Mouse (Mus musculus): ENCODE results near the gene Atg7. TPM values are rescaled to one million over a fixed set of nuclear protein-coding genes. Genes with fewer than 3 reads are reported as not detected.

The Atg7 gene
- total and polyA plus RNA-seq, 2 experiments: 18.8 to 31.7 TPM

DNA sequence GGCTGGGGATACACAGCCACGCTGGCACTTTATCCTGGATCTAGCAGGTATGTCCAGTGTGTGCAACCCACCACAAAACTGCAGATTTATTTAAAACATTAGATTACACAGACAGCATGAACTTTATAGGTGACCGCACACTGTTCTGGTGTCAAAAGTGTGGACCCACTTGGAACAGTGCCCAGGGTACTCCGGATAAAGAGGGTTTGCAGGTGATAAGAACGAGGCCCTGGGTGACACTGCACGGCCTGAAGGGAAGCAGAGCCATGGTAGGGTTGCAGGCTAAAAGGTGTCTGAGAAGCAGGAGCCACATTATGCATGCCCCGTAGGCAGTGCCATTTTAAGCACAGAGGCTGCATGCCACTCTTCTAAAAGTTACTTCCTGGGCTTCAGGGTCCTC, 4.1 kb downstream of the Atg7 start:
- no peaks in the 10 kb centered on the region for H3K36me3 ChIP-seq (ENCODE audit: control insufficient read depth, insufficient read depth, low read length)
- H3K27ac ChIP-seq (replicated peaks; ENCODE audit: insufficient read depth, low read depth, low read length): peak overlapping the region; percentile 74
- H3K9ac ChIP-seq (ENCODE audit: low read depth, low read length): no peak overlapping the region
- peak; percentile 59 for DNase-seq (ENCODE audit: extremely low read depth, low read depth, low spot score)
- no peak for TF ChIP-seq POLR2A (IDR thresholded peaks at IDR 0.05; ENCODE audit: extremely low read depth, insufficient read depth, low read length)
- TF ChIP-seq CTCF (IDR thresholded peaks at IDR 0.05; ENCODE audit: low read depth, low read length): no peak
- H3K79me2 ChIP-seq (ENCODE audit: control insufficient read depth, insufficient read depth, low read length): peaks cover 6% of the 10 kb centered on the region; the same call in 1 of the 2 replicates
- H3K27me3 ChIP-seq (ENCODE audit: control insufficient read depth, insufficient read depth, low read length): no peaks in the 10 kb centered on the region
- no peak overlapping the region for H3K4me3 ChIP-seq (ENCODE audit: insufficient read depth, low read depth, low read length)
- 29% methylated on average over 6 of the region's 6 CpGs for WGBS
- H3K4me1 ChIP-seq (ENCODE audit: control insufficient read depth, insufficient read depth, low read length): peaks cover 35% of the 10 kb centered on the region

DNA sequence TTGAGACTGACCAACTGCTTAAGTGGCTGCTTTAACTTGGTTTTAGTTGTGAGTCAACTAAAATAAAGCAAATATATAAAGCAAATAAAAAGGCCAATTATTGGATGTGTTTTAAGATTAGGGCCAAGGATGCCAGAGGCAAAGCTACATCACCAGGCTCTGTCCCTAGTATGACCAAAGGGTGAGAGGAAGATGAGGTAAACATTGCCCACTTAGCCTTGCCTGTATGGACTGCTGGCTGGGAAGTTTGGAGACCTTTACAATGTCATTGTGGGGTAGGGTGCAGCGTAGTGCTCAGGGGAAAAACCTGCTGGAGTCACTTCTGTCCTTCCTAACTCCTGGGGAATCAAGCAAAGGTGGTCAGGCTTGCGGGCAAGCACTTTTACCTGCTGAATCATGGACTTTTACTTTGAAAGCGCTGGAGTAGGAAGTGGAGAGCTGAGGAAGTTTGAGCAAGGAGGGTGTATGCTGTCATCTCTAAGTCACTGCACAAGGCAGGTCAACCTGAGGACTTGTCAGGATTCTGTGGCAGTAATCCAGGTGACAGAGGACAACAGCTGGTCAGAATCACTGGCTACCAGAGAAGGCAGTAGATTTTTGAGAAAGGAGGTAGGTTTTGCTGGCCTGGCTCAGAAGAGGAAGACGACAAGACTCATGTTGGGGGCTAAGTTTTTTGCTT, 5.6 kb downstream of the Atg7 start:
- TF ChIP-seq CTCF (IDR thresholded peaks at IDR 0.05; ENCODE audit: low read depth, low read length): no peak
- H3K9ac ChIP-seq (ENCODE audit: low read depth, low read length): peak overlapping the region; percentile 10; the same call in 1 of the 2 replicates
- H3K4me1 ChIP-seq (ENCODE audit: control insufficient read depth, insufficient read depth, low read length): peaks cover 38% of the 10 kb centered on the region
- 42% methylated on average over 4 of the region's 4 CpGs for WGBS
- no peaks in the 10 kb centered on the region for H3K27me3 ChIP-seq (ENCODE audit: control insufficient read depth, insufficient read depth, low read length)
- H3K79me2 ChIP-seq (ENCODE audit: control insufficient read depth, insufficient read depth, low read length): peaks cover 9% of the 10 kb centered on the region; the same call in 1 of the 2 replicates
- no peak overlapping the region for H3K4me3 ChIP-seq (ENCODE audit: insufficient read depth, low read depth, low read length)
- peak; percentile 82 for DNase-seq (ENCODE audit: extremely low read depth, low read depth, low spot score)
- peak overlapping the region; percentile 65 for H3K27ac ChIP-seq (replicated peaks; ENCODE audit: insufficient read depth, low read depth, low read length)
- H3K36me3 ChIP-seq (ENCODE audit: control insufficient read depth, insufficient read depth, low read length): no peaks in the 10 kb centered on the region

DNA sequence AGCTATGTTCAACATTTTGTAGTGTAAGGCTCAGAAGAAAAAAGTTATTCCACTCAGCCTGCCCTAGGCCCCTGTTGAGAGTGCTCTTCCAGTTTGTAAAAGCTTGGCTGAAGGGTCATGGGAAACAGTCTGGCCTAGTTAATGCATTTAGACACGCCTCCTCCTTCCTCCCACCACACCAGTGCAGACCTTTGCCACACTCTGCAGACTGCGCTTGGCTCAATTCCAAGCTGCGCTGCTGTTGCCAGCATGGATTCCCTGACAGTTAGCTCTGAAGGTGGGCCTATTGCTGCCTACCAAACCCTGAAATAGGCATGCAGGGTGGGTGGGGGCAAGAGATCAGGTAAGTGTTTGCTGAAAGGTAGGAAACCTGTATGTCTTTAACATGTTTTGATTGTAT, 9.3 kb downstream of the Atg7 start:
- H3K9ac ChIP-seq (ENCODE audit: low read depth, low read length): no peak overlapping the region
- peaks cover 27% of the 10 kb centered on the region for H3K4me1 ChIP-seq (ENCODE audit: control insufficient read depth, insufficient read depth, low read length)
- no peak overlapping the region for H3K4me3 ChIP-seq (ENCODE audit: insufficient read depth, low read depth, low read length)
- peaks cover 9% of the 10 kb centered on the region; the same call in 1 of the 2 replicates for H3K79me2 ChIP-seq (ENCODE audit: control insufficient read depth, insufficient read depth, low read length)
- TF ChIP-seq POLR2A (IDR thresholded peaks at IDR 0.05; ENCODE audit: extremely low read depth, insufficient read depth, low read length) (no peak), CTCF (IDR thresholded peaks at IDR 0.05; ENCODE audit: low read depth, low read length) (no peak)
- no peaks in the 10 kb centered on the region for H3K27me3 ChIP-seq (ENCODE audit: control insufficient read depth, insufficient read depth, low read length)
- DNase-seq (ENCODE audit: extremely low read depth, low read depth, low spot score): peak; percentile 74
- no peaks in the 10 kb centered on the region for H3K36me3 ChIP-seq (ENCODE audit: control insufficient read depth, insufficient read depth, low read length)
- 25% methylated on average over 3 of the region's 3 CpGs for WGBS
- no peak overlapping the region for H3K27ac ChIP-seq (replicated peaks; ENCODE audit: insufficient read depth, low read depth, low read length)

DNA sequence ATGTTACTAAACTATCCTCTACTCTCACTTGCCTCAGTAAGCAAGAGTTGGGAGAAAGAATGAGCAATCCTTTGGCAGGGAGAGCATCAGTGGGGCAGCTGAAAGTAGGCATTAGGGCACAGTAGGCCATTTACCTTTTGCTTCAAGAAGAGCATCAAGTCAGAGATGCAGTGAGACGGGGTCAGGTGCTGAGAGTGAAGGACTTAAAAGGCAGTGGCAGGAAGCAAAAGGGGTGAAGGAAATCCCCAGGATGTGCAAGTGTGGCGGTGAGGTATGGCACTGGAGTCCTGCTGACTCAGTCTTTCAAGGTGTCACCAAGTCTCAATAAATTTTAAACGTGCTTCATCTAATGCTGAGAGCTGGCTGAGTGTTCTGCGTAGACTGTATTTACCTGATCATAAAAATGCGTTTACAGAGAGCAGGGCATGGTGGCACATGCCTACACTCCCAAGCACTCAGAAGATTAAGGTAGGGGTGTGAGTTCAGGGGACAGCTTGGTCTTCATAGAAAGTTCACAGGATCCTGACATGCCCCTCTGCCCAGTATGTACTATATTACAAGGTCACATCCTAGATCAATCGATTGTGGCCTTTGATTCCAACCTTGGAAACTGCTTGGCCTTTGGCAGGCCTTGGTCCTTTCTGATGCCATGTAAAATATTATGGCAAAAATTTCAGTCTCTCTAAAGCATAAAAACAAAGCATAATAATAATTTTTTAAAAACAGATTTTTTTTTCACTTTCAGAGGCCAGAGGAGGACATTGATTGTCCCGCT, 14.1 kb downstream of the Atg7 start:
- DNase-seq (ENCODE audit: extremely low read depth, low read depth, low spot score): peak; percentile 92
- Histone ChIP-seq H3K27me3 (ENCODE audit: control insufficient read depth, insufficient read depth, low read length) (no peaks in the 10 kb centered on the region), H3K27ac (replicated peaks; ENCODE audit: insufficient read depth, low read depth, low read length) (peak overlapping the region; percentile 75), H3K36me3 (ENCODE audit: control insufficient read depth, insufficient read depth, low read length) (no peaks in the 10 kb centered on the region), H3K4me3 (ENCODE audit: insufficient read depth, low read depth, low read length) (no peak overlapping the region), H3K79me2 (ENCODE audit: control insufficient read depth, insufficient read depth, low read length) (peaks cover 6% of the 10 kb centered on the region; the same call in 1 of the 2 replicates), H3K9ac (ENCODE audit: low read depth, low read length) (no peak overlapping the region), H3K4me1 (ENCODE audit: control insufficient read depth, insufficient read depth, low read length) (peaks cover 27% of the 10 kb centered on the region)
- TF ChIP-seq CTCF (IDR thresholded peaks at IDR 0.05; ENCODE audit: low read depth, low read length) (no peak), POLR2A (IDR thresholded peaks at IDR 0.05; ENCODE audit: extremely low read depth, insufficient read depth, low read length) (no peak)
- WGBS: 44% methylated on average over 7 of the region's 7 CpGs

DNA sequence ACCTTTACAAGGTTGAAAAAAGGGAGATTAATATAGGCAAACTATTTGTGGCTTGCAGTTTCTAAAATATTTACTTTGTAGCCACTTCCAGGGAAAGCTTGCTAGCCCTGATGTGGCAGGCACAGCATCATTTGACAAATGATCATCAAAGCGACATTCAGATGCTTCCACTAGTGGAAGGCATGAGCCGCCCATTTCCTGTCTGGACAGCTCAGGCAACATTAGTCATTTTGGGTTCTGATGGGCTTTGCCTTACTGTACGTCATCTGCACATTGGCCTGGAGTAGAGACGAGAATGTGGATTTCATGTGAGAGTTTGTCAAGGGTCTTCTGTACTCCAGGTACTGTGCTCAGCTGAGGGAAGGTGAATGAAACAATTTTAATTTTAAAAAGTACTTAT, 14.9 kb downstream of the Atg7 start:
- 64% methylated on average over 4 of the region's 4 CpGs for WGBS
- no peak for DNase-seq (ENCODE audit: extremely low read depth, low read depth, low spot score)
- H3K4me1 ChIP-seq (ENCODE audit: control insufficient read depth, insufficient read depth, low read length): peaks cover 24% of the 10 kb centered on the region
- H3K27me3 ChIP-seq (ENCODE audit: control insufficient read depth, insufficient read depth, low read length): no peaks in the 10 kb centered on the region
- no peak overlapping the region for H3K9ac ChIP-seq (ENCODE audit: low read depth, low read length)
- H3K79me2 ChIP-seq (ENCODE audit: control insufficient read depth, insufficient read depth, low read length): peaks cover 6% of the 10 kb centered on the region; the same call in 1 of the 2 replicates
- H3K36me3 ChIP-seq (ENCODE audit: control insufficient read depth, insufficient read depth, low read length): no peaks in the 10 kb centered on the region
- H3K4me3 ChIP-seq (ENCODE audit: insufficient read depth, low read depth, low read length): no peak overlapping the region
- peak overlapping the region; percentile 75 for H3K27ac ChIP-seq (replicated peaks; ENCODE audit: insufficient read depth, low read depth, low read length)
- TF ChIP-seq POLR2A (IDR thresholded peaks at IDR 0.05; ENCODE audit: extremely low read depth, insufficient read depth, low read length) (no peak), CTCF (IDR thresholded peaks at IDR 0.05; ENCODE audit: low read depth, low read length) (no peak)
